Mouse (Mus musculus) heart, postnatal 0 days (tissue): ENCODE data around the gene Atp2c2.

Experiments
- CTCF ChIP-seq: IDR thresholded peaks from 2 replicates; pipeline ENCODE4 v1.5.1; 2016; ENCODE audit warnings: antibody characterized with exemption, control low read depth, low read depth
- EP300 ChIP-seq: IDR thresholded peaks from 2 replicates; pipeline ENCODE4 v1.6.1; 2016; ENCODE audit warnings: antibody characterized with exemption, low read depth

DNA sequence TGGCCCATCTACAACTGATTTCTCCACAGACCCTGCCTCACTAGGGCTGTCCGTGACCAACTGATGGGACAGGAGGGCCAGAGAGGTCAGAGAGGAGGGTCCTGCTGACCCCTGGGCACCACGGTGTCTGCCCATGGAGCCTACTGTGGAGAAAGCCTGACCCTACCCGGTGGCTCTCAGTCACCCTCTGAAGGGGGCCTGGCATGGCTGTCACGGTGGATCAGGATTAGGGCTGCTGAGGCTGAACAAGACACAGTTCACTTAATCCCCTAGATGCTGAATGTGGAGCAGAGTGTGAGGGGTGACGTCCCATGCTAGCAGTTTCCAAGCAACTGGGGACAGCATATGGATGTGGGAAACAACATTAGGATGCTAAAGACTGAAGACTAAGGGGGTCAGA lies 24.4 kb upstream of the Atp2c2 start:
- TF ChIP-seq CTCF, result no peak
- TF ChIP-seq EP300, result no peak
